Mouse (Mus musculus): ENCODE data around the gene Ptpn23.

DNA sequence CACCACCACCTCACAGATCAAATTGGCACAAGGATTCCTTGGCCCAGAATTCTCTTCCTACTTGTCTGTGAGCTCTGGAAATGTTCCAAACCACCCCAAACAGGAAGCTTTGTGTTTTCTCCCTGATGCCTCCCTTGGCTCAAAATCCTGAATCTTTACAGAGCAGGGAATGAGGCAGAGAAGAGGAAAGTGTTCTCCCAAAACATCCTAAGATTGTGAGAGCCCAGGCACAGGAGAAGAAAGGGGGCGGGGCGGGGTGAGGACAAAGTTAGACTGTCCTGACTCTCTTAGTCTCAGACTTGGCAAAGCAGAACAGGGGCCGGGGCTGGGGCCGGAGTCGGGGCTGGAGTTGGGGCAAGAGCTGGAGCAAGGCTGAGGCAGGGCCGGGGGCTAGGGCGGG, 4.9 kb upstream of the Ptpn23 start:
- TF ChIP-seq POLR2A (IDR thresholded peaks at IDR 0.05; ENCODE audit: borderline replicate concordance, low read depth, low read length) = no peak
- TF ChIP-seq CTCF (IDR thresholded peaks at IDR 0.05; ENCODE audit: low read depth, low read length) = no peak

Data from bone marrow macrophage, adult 2 months (primary cell).